ENCODE assay signal across 8 mouse cellular contexts in the genomic region with DNA sequence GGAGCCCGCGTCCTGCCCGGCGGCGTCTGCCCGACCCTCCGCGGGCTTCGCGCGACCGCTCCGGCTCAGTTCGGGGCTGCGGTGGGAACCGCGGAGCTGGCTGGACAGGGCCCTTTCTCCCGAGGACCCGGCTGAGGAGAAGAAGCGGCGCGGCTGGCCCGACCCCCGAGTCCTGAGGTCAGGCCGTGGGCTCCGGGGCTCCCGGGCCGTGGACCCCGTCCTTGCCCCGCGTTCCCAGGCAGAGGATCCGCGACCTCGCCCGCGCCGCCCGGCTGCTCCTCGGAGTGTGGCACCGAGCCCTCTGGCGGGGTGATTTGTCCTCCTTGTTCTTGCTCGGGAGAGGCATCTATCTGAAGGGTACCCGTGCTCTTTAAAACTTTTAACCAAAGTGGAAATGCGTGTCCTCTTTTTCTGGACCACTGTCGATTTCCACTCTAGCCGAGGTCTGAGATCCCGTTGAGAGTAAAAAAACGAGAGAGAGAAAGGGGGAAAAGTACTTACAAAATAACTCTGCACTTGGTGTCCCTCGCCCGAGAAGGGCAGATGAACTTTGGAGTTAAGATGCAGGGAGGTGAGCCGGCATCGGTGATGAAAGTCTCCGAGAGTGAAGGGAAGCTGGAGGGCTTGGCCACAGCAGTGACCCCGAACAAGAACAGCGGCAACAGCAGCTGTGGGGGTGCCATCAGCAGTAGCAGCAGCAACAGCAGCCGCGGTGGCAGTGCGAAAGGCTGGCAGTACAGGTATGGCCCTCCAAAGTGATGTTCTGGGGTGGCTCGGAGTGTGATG. TPM values are rescaled to one million over a fixed set of nuclear protein-coding genes. Genes with fewer than 3 reads are reported as not detected.
DNase-seq lines count a peak whose midpoint lies in the region; ATAC-seq lines count a peak whose summit lies in the region.

No protein-coding gene starts in this region.

- H3K9me3 ChIP-seq in intestine, embryonic 16.5 days (ENCODE audit: control insufficient read depth, low read length), result no peaks in the 10 kb centered on the region
- H3K9me3 ChIP-seq in neural tube, embryonic 13.5 days, result no peaks in the 10 kb centered on the region

- H3K27ac ChIP-seq in intestine, embryonic 16.5 days (ENCODE audit: low read length), result peak overlapping the region; percentile 93
- H3K27ac ChIP-seq in neural tube, embryonic 13.5 days (replicated peaks), result peak overlapping the region; percentile 94

- peak overlapping the region; percentile 83 for H3K4me2 ChIP-seq in intestine, embryonic 16.5 days (ENCODE audit: low read depth, low read length)
- peak overlapping the region; percentile 96 for H3K4me2 ChIP-seq in neural tube, embryonic 13.5 days

- H3K4me1 ChIP-seq in intestine, embryonic 16.5 days (ENCODE audit: control insufficient read depth, insufficient read depth, low read length), result peaks cover 13% of the 10 kb centered on the region; the same call in 1 of the 2 replicates
- peaks cover 43% of the 10 kb centered on the region for H3K4me1 ChIP-seq in neural tube, embryonic 13.5 days (replicated peaks)

- H3K4me3 ChIP-seq in intestine, embryonic 16.5 days (ENCODE audit: low read length), result peak overlapping the region; percentile 86
- peak overlapping the region; percentile 97 for H3K4me3 ChIP-seq in neural tube, embryonic 13.5 days

- under 1% methylated on average over 59 of the region's 59 CpGs for WGBS in intestine, embryonic 16.5 days
- under 1% methylated on average over 59 of the region's 59 CpGs for WGBS in neural tube, embryonic 13.5 days

- no peaks in the 10 kb centered on the region for H3K27me3 ChIP-seq in intestine, embryonic 16.5 days (replicated peaks; ENCODE audit: control insufficient read depth, insufficient read depth, low read length)
- H3K27me3 ChIP-seq in neural tube, embryonic 13.5 days, result no peaks in the 10 kb centered on the region

- H3K9ac ChIP-seq in intestine, embryonic 16.5 days (ENCODE audit: low read depth, low read length), result peak overlapping the region; percentile 94
- H3K9ac ChIP-seq in neural tube, embryonic 13.5 days, result peak overlapping the region; percentile 96

- peak; percentile 43 to 44 for DNase-seq in CD8-positive naive resting alpha-beta T cell, adult 2 months (ENCODE audit: low read depth in 2 of 2, low spot score in 2 of 2)
- DNase-seq in adrenal gland, adult 8-10 months, result peak; percentile 45
- DNase-seq in embryo, embryonic 10.5 days (ENCODE audit: low spot score), result peak; percentile 51
- peak; percentile 38 to 39 for DNase-seq in gastrocnemius, postnatal 4 days (ENCODE audit: low spot score in 2 of 2)
- peak; percentile 48 to 54 for DNase-seq in lung, adult 18-20 months
- peak; percentile 20 for DNase-seq in urinary bladder, postnatal 10 days (ENCODE audit: low spot score)

- H3K36me3 ChIP-seq in intestine, embryonic 16.5 days (ENCODE audit: control insufficient read depth, insufficient read depth, low read length), result no peaks in the 10 kb centered on the region
- H3K36me3 ChIP-seq in neural tube, embryonic 13.5 days, result no peaks in the 10 kb centered on the region

- peak; percentile 80 for ATAC-seq in intestine, embryonic 16.5 days
- ATAC-seq in neural tube, embryonic 13.5 days (ENCODE audit: low read depth), result peak; percentile 82

RNA-seq across cellular contexts. Expression of gene Osbpl11, which starts 0.6 kb away (rescaled TPM):
- total RNA-seq in adrenal gland, adult 8-10 months (2022), result 10 to 100 TPM; 34.5 to 41.2 (median 37.7) TPM
- 10 to 100 TPM; 17.8 to 20.2 TPM for total RNA-seq in gastrocnemius, postnatal 4 days (2021)
- polyA plus RNA-seq in intestine, embryonic 16.5 days (2015; fragmentation: Nextera tagmentation; extraction: Ambion mirVana), result 8.8 and 9.4 TPM in 2 replicates
- 18.5 and 19.3 TPM in 2 replicates for polyA plus RNA-seq in neural tube, embryonic 13.5 days (2015; fragmentation: Nextera tagmentation; extraction: Ambion mirVana)

Comparison
In these comparisons a context has a peak if more than half of its experiments do, and no peak if none do; other contexts are left out.
1. Peak in every context shown above with its lines: DNase-seq, ATAC-seq, H3K4me3 ChIP-seq and H3K27ac ChIP-seq.